Mouse (Mus musculus) embryonic facial prominence, embryonic 12.5 days (tissue): Measurements from ENCODE around the gene Vrtn. TPM values are rescaled to one million over a fixed set of nuclear protein-coding genes. Genes with fewer than 3 reads are reported as not detected.

Experiments
- ATAC-seq: fragments of 200-750 bp; cut with Nextera tagmentation; 2 replicates; pipeline ENCODE4 v1.8.0; 2017; ENCODE audit not compliant: insufficient number of reproducible peaks, insufficient read depth, low FRiP score, low TSS enrichment
- H3K27ac ChIP-seq: fragments of 300-500 bp; sonication (generic); 2 replicates; pipeline ENCODE4 v1.5.1; 2016; ENCODE audit warnings: mild to moderate bottlenecking
- H3K27me3 ChIP-seq: fragments of 300-500 bp; sonication (generic); 2 replicates; pipeline ENCODE4 v1.6.1; 2016; ENCODE audit warnings: mild to moderate bottlenecking, moderate library complexity
- H3K36me3 ChIP-seq: fragments of 300-500 bp; sonication (generic); 2 replicates; pipeline ENCODE4 v1.6.1; 2016; ENCODE audit warnings: mild to moderate bottlenecking
- H3K4me1 ChIP-seq: fragments of 300-500 bp; sonication (generic); 2 replicates; pipeline ENCODE4 v1.6.1; 2016
- H3K4me2 ChIP-seq: fragments of 300-500 bp; sonication (generic); replicated peaks from 2 replicates; pipeline ENCODE4 v1.6.1; 2016; ENCODE audit warnings: mild to moderate bottlenecking, moderate library complexity
- H3K4me3 ChIP-seq: fragments of 300-500 bp; sonication (generic); 2 replicates; pipeline ENCODE4 v1.5.1; 2016; ENCODE audit warnings: mild to moderate bottlenecking
- H3K9ac ChIP-seq: fragments of 300-500 bp; sonication (generic); 2 replicates; pipeline ENCODE4 v1.6.1; 2016; ENCODE audit warnings: mild to moderate bottlenecking, moderate library complexity
- H3K9me3 ChIP-seq: fragments of 300-500 bp; sonication (generic); 2 replicates; pipeline ENCODE4 v1.6.1; 2016; ENCODE audit warnings: mild to moderate bottlenecking, moderate library complexity
- WGBS: fragments of 180-500 bp; shearing (Covaris S2); methylation state at CpG from one replicate; pipeline ENCODE4 v1.1.7; 2016; 5-methylcytosine and 5-hydroxymethylcytosine counted together
- polyA plus RNA-seq: library from polyadenylated mRNA; unstranded; fragments of >200 nt; fragmentation: Nextera tagmentation; extraction: Ambion mirVana; gene quantifications from 2 replicates; pipeline ENCODE4 v1.2.1, GENCODE M21; 2016

Vrtn gene
- polyA plus RNA-seq, 1 experiment from 2014 or later = not detected

DNA sequence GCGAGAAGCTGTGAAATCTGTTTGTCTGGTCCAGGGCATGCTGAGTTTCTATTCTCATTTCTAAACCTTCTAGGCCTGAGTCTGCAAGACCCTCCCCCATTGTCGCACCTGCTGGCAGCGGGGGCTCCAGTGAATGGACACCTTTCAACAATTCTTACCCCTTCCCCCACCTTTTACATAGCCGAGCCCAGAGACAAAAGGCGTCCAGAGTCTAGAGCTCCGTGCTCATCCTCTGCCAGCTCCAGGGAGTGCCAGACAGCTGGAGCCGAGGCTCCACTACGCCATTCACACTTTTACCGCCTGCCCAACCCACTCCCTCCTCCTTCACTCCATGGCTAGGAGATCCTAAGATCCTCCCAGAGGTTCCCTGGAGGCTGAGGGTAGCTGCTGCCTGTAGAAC, 15.7 kb upstream of the Vrtn start:
- no peak overlapping the region for H3K9ac ChIP-seq
- no peak for ATAC-seq

DNA sequence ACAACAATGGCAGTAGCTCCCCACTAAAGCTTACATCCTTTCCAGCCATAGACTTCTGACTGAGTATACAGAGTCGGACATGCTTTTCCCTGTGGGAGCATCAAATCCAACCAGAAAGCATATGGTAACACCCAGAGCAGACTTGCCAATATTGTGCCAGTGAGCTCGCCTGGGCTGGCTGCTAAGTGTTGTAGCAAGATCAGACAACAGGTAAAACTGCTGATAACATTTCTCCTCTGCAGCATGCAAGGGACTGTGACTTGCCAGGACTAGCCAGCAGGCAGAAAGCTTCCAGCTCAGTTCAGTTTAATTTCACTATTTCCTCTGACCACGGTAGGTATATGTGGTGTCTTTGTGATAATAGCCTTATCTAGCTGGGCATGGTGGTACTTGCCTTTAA, 9.0 kb upstream of the Vrtn start:
- H3K27me3 ChIP-seq = no peaks in the 10 kb centered on the region
- H3K4me1 ChIP-seq = no peaks in the 10 kb centered on the region
- H3K9me3 ChIP-seq = no peaks in the 10 kb centered on the region
- no peaks in the 10 kb centered on the region for H3K36me3 ChIP-seq
- no peak for ATAC-seq
- H3K4me2 ChIP-seq = no peak overlapping the region
- no peak overlapping the region for H3K4me3 ChIP-seq
- H3K27ac ChIP-seq = no peak overlapping the region
- 63% methylated on average over 3 of the region's 3 CpGs for WGBS
- H3K9ac ChIP-seq = no peak overlapping the region

More for the DNA sequence above, 15.7 kb upstream of the Vrtn start:
- Histone ChIP-seq H3K4me2 (no peak overlapping the region), H3K36me3 (no peaks in the 10 kb centered on the region), H3K27ac (no peak overlapping the region), H3K4me3 (no peak overlapping the region), H3K27me3 (peaks cover 39% of the 10 kb centered on the region), H3K4me1 (no peaks in the 10 kb centered on the region), H3K9me3 (no peaks in the 10 kb centered on the region)
- WGBS = 5% methylated on average over 9 of the region's 9 CpGs

DNA sequence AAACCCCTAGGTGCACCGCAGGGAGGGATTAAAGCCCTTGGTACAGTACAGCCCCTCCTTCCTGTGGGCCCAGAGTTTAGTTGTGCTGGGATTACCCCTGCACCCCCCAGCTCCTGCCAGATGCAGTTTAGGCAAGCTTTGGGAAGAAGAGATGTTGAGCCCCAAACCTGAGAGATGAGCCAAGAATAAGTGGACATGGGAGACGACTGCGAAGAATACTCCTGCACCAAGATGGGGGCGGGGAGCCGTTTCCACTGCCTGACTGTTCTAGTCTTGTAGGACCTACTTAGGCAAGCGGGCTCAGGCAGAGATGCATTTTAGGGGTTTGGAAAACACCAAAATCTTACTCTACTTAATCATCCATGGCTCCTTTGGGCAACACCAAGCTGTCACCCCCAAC, 566 bp upstream of the Vrtn start:
- H3K27ac ChIP-seq = no peak overlapping the region
- H3K4me1 ChIP-seq = no peaks in the 10 kb centered on the region
- no peak overlapping the region for H3K4me3 ChIP-seq
- peaks cover 56% of the 10 kb centered on the region for H3K27me3 ChIP-seq
- H3K36me3 ChIP-seq = no peaks in the 10 kb centered on the region
- no peak overlapping the region for H3K9ac ChIP-seq
- no peak for ATAC-seq
- 9% methylated on average over 5 of the region's 6 CpGs for WGBS
- H3K9me3 ChIP-seq = no peaks in the 10 kb centered on the region
- no peak overlapping the region for H3K4me2 ChIP-seq

DNA sequence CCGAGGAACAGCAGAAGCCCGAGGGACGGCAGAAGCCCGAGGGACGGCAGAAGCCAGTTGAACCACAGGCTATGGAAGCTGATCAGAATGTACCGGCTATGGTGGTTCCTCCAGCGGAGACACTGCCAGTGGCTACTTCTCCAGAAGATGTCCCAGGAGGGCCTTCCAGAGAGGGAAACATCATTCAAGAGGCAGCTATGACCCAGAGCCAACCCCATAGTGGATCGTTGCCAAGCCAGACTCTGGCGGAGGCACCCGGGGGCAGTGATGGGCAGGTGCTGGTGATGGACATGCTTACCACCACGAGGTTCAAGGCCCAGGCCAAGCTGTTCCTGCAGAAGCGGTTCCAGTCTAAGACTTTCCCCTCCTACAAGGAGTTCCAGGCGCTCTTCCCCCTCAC, 9.4 kb downstream of the Vrtn start:
- Histone ChIP-seq H3K4me3 (no peak overlapping the region), H3K27ac (no peak overlapping the region), H3K4me1 (no peaks in the 10 kb centered on the region), H3K27me3 (peaks cover 13% of the 10 kb centered on the region; the same call in 1 of the 2 replicates), H3K4me2 (no peak overlapping the region), H3K9me3 (no peaks in the 10 kb centered on the region), H3K9ac (no peak overlapping the region), H3K36me3 (no peaks in the 10 kb centered on the region)
- 84% methylated on average over 13 of the region's 13 CpGs for whole genome bisulfite sequencing
- no peak for ATAC-seq

DNA sequence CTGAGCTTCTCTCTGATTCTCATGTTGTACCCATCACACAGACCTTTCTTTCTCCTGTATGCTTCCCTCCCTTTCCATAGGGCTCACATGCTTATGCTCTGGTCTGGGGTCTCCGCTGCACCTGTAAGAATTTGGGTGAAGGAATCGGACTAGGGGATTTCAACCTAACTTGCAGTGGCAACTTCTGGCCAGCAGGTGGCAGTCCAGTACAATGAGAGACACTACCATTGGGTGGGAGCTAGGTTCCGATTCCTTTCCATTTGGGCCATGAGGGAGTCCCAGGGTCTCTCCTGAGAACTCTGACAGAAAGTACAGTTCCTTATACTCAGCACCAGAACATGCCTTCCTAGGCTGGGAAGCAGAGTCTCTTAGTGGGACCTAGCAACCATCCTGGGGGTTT, 13.1 kb downstream of the Vrtn start:
- Histone ChIP-seq H3K4me1 (no peaks in the 10 kb centered on the region), H3K4me3 (no peak overlapping the region), H3K36me3 (no peaks in the 10 kb centered on the region), H3K9ac (no peak overlapping the region), H3K4me2 (no peak overlapping the region), H3K27ac (no peak overlapping the region), H3K27me3 (peaks cover 13% of the 10 kb centered on the region; the same call in 1 of the 2 replicates), H3K9me3 (no peaks in the 10 kb centered on the region)
- 13% methylated on average over 3 of the region's 3 CpGs for WGBS
- ATAC-seq = no peak

DNA sequence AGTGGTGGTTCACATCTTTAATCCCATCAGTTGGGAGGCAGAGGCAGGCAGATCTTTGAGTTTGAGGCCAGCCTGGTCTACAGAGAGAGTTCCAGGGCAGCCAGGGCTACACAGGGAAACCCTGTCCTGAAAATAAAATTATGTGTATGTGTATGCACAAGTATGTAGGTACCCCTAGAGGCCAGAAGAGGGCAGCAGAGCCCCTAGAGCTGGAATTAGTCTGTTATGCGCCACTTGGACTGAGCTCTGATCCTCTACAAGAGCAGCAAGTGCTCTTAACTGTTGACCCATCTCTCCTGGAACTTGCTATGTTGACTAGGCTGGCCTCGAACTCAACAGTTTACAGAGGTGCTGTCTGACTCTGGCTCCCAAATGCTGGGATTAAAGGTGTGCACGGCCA, 29.7 kb downstream of the Vrtn start:
- H3K36me3 ChIP-seq = no peaks in the 10 kb centered on the region
- no peak overlapping the region for H3K4me3 ChIP-seq
- H3K4me1 ChIP-seq = no peaks in the 10 kb centered on the region
- no peak overlapping the region for H3K4me2 ChIP-seq
- 91% methylated on average over 3 of the region's 3 CpGs for WGBS
- no peak overlapping the region for H3K27ac ChIP-seq
- no peaks in the 10 kb centered on the region for H3K9me3 ChIP-seq
- no peak for ATAC-seq
- peaks cover 5% of the 10 kb centered on the region; the same call in 1 of the 2 replicates for H3K27me3 ChIP-seq
- H3K9ac ChIP-seq = no peak overlapping the region

DNA sequence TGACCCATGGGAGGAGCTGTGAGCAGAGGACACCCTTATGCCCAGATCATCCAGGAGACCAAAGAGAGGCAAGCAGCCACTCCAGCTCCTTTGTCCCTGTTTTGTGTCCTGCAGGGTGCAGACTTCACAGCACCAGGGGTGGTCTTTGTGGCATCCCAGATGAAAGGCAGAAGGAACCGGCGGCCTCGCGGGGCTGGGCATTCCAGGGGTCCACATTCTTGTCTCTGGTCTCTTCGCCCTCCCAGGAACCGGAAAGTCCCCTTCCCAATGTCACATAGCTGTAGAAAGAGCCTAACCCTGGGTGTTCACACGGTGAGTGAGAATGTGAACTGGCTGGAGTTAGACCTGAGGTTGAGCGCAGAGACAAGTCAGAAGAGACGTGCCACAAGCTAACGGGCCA, 30.8 kb downstream of the Vrtn start:
- Histone ChIP-seq H3K27ac (no peak overlapping the region), H3K27me3 (peaks cover 5% of the 10 kb centered on the region; the same call in 1 of the 2 replicates), H3K4me2 (no peak overlapping the region), H3K9ac (no peak overlapping the region), H3K4me3 (no peak overlapping the region), H3K9me3 (no peaks in the 10 kb centered on the region), H3K4me1 (no peaks in the 10 kb centered on the region), H3K36me3 (no peaks in the 10 kb centered on the region)
- WGBS = 33% methylated on average over 10 of the region's 10 CpGs
- ATAC-seq = no peak

DNA sequence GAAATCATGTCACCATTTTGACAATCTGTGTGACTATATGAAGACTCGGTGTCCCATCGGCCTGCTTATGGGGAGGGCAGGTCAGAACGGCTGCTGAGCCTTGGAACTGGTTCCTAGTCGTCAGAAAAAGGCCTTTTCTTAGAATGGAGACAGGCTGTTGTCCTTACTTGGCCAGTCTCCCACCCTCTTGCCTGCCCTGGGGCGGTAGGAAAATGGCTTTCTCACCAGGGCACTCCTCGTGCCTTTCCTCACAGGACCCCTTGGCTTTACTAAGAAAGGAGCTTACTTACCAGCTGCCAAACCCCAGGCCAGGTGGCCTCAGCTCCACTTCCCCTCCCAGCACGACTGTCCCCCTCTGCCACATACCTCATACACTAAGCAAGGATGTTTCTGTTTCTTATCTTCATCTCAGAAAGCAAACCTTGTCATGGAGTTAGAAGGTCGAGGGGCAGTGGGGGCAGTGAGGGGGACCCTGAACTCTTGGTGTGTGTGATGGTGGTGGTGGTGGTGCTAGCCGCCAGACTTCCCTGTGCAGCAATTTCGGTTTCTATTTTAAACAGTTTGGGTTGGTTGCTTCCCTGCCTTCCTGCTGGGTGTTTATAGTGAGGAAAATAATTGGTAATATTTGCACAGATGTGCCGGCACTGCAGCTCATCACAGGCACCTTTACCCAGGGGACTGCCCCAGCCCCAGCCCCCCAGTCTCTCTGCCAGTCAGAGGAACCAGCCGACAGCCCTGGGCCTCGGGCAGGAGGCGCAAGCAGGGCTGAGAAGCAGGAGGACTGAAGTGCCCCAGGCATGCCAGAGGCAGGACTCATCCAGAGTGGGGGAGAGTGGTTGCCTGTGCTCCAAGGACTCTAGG, 34.1 kb downstream of the Vrtn start:
- Histone ChIP-seq H3K4me2 (no peak overlapping the region), H3K4me1 (no peaks in the 10 kb centered on the region), H3K27me3 (peaks cover 5% of the 10 kb centered on the region; the same call in 1 of the 2 replicates), H3K27ac (no peak overlapping the region), H3K36me3 (no peaks in the 10 kb centered on the region), H3K4me3 (no peak overlapping the region), H3K9me3 (no peaks in the 10 kb centered on the region), H3K9ac (peak overlapping the region; percentile 11; the same call in 1 of the 2 replicates)
- WGBS = 26% methylated on average over 14 of the region's 14 CpGs
- ATAC-seq = no peak

DNA sequence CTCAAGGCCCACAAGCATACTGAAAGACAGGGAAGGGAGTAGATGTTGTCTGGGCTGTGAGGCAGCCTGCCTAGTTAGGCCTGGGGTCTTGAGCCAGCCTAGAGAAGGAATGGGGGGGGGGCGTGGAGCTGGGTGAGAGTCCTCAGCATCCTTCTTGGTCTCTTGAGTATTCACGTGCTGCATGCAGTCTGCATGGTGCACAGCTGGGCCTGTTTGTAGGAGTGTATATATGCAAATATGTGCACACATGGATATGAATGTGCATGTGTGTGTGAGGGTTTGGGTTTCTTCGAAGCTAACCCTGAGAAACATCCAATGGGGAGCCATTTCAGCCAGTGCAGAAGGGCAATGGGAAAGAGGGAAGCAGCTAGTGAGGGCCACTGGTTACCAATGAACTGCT, 35.2 kb downstream of the Vrtn start:
- WGBS = 80% methylated on average over 3 of the region's 3 CpGs
- Histone ChIP-seq H3K9ac (no peak overlapping the region), H3K36me3 (no peaks in the 10 kb centered on the region), H3K4me3 (no peak overlapping the region), H3K4me1 (no peaks in the 10 kb centered on the region), H3K27ac (no peak overlapping the region), H3K9me3 (no peaks in the 10 kb centered on the region), H3K27me3 (peaks cover 8% of the 10 kb centered on the region; the same call in 1 of the 2 replicates), H3K4me2 (no peak overlapping the region)
- no peak for ATAC-seq

DNA sequence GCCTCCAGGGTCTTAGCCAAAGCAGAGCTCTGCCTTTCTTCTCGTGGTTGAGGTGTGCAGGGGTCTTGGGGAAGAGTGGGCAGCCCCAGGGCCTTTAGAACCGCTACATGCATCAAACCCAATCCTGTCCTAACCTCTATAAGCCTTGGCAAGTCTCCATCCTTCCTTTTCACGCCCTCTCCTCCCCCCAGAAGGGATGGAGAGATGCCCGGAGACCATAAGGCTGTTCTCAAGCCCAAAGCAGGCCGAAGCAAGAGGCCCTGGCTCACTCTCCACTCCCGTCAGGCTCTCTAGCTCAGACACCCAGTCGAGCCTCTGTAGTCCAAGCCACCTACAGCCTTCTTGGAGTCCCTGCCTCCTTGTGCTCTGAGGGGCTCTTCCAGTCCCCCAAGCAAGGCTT, 43.8 kb downstream of the Vrtn start:
- no peaks in the 10 kb centered on the region for H3K36me3 ChIP-seq
- no peak overlapping the region for H3K27ac ChIP-seq
- H3K4me3 ChIP-seq = no peak overlapping the region
- ATAC-seq = no peak
- WGBS = 68% methylated on average over 7 of the region's 7 CpGs
- H3K9me3 ChIP-seq = no peaks in the 10 kb centered on the region
- no peak overlapping the region for H3K4me2 ChIP-seq
- no peak overlapping the region for H3K9ac ChIP-seq
- H3K4me1 ChIP-seq = no peaks in the 10 kb centered on the region
- 0 out of 2 replicates have a peak, but pooled peaks cover 4% of the 10 kb centered on the region for H3K27me3 ChIP-seq

DNA sequence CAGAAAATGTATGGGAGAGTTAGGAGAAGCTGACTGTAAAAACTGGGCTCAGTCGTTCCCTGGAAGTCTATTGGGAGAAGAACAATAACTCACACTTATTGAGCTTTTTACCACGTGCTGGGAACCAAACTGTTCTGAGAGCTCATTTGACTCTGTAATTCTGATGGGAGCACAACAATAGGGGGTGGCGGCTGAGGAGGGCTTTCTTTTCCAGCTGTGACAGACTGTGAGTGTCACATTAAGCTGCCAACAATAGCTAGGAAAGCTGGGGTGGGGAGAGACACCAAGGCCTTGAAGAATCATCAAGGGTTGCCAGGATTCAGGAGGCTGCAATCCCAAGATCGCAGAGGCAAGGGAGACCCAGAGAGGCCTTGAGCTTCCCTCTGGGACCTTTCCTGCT, 45.4 kb downstream of the Vrtn start:
- H3K9me3 ChIP-seq = no peaks in the 10 kb centered on the region
- no peak for ATAC-seq
- H3K27ac ChIP-seq = no peak overlapping the region
- no peaks in the 10 kb centered on the region for H3K27me3 ChIP-seq
- no peaks in the 10 kb centered on the region for H3K4me1 ChIP-seq
- H3K4me3 ChIP-seq = no peak overlapping the region
- 41% methylated on average over 4 of the region's 4 CpGs for WGBS
- H3K9ac ChIP-seq = no peak overlapping the region
- no peaks in the 10 kb centered on the region for H3K36me3 ChIP-seq
- H3K4me2 ChIP-seq = no peak overlapping the region

DNA sequence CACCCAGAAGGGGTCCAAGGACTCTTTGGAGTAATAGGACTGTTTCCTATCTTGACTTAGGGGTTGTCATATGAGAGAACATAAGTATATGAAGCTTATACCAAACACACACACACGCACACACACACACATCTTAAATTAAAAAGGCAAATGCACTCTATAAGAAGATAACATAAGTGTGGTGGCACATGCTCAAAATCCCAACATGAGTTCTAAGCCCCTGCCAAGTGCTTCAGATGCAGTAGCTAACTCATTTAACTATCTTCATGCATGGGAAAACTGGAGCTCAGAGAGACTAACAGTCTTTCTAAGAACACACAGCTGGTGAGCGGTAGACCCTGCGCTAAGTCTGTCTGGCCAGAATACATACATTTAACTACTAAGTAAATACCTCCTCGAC, 46.7 kb downstream of the Vrtn start:
- H3K4me3 ChIP-seq = no peak overlapping the region

More for the DNA sequence above, 46.7 kb downstream of the Vrtn start:
- WGBS = 83% methylated on average over 4 of the region's 4 CpGs
- no peak for ATAC-seq
- no peaks in the 10 kb centered on the region for H3K4me1 ChIP-seq
- no peak overlapping the region for H3K9ac ChIP-seq
- H3K36me3 ChIP-seq = no peaks in the 10 kb centered on the region
- H3K27me3 ChIP-seq = no peaks in the 10 kb centered on the region
- H3K27ac ChIP-seq = no peak overlapping the region
- no peaks in the 10 kb centered on the region for H3K9me3 ChIP-seq
- H3K4me2 ChIP-seq = no peak overlapping the region
